Mouse (Mus musculus) liver, postnatal 0 days (tissue): ENCODE data around the gene Accs. TPM values are rescaled to one million over a fixed set of nuclear protein-coding genes. Genes with fewer than 3 reads are reported as not detected.

Experiments
- ATAC-seq: fragments of 200-750 bp; cut with Nextera tagmentation; 2 replicates; pipeline ENCODE4 v1.8.0; 2017; ENCODE audit warnings: mild to moderate bottlenecking, moderate library complexity
- DNase-seq: peaks from one replicate; pipeline ENCODE4 v3.0.0-alpha.2; 2016
- H3K27ac ChIP-seq: fragments of 300-500 bp; sonication (generic); 2 replicates; pipeline ENCODE4 v1.5.1; 2014; ENCODE audit warnings: antibody characterized with exemption, moderate library complexity, mild to moderate bottlenecking, low read depth
- H3K27me3 ChIP-seq: fragments of 300-500 bp; sonication (generic); 2 replicates; pipeline ENCODE4 v1.6.1; 2014; ENCODE audit warnings: low read length, control low read depth, mixed read lengths; ENCODE audit not compliant: insufficient read depth
- H3K36me3 ChIP-seq: fragments of 300-500 bp; sonication (generic); replicated peaks from 2 replicates; pipeline ENCODE4 v1.6.1; 2014; ENCODE audit warnings: mild to moderate bottlenecking, control low read depth, low read length, moderate library complexity, mixed read lengths; ENCODE audit not compliant: insufficient read depth
- H3K4me1 ChIP-seq: fragments of 300-500 bp; sonication (generic); 2 replicates; pipeline ENCODE4 v1.6.1; 2014; ENCODE audit warnings: antibody characterized with exemption, mild to moderate bottlenecking, control low read depth; ENCODE audit not compliant: insufficient read depth
- H3K4me2 ChIP-seq: fragments of 300-500 bp; sonication (generic); 2 replicates; pipeline ENCODE4 v1.6.1; 2014; ENCODE audit warnings: low read depth, mild to moderate bottlenecking, low read length, moderate library complexity, mixed read lengths
- H3K4me3 ChIP-seq: fragments of 300-500 bp; sonication (generic); 2 replicates; pipeline ENCODE4 v1.5.1; 2014; ENCODE audit warnings: low read depth, low read length
- H3K9ac ChIP-seq: fragments of 300-500 bp; sonication (generic); replicated peaks from 2 replicates; pipeline ENCODE4 v1.6.1; 2014; ENCODE audit warnings: mild to moderate bottlenecking, moderate library complexity
- H3K9me3 ChIP-seq: fragments of 300-500 bp; sonication (generic); 2 replicates; pipeline ENCODE4 v1.6.1; 2016; ENCODE audit warnings: mild to moderate bottlenecking, control low read depth, low read length, mixed read lengths
- CTCF ChIP-seq: sonication (generic); IDR thresholded peaks from 2 replicates; pipeline ENCODE4 v1.5.1; 2016; ENCODE audit warnings: antibody characterized with exemption, low read depth
- EP300 ChIP-seq: IDR thresholded peaks from 2 replicates; pipeline ENCODE4 v1.6.1; 2016; ENCODE audit warnings: antibody characterized with exemption, low read depth, mild to moderate bottlenecking
- WGBS: fragments of 180-500 bp; shearing (Covaris S2); extraction: QIAGEN DNeasy Blood & Tissue Kit; methylation state at CpG from one replicate; pipeline ENCODE4 v1.1.7; 2014; ENCODE audit not compliant: insufficient replicate concordance; 5-methylcytosine and 5-hydroxymethylcytosine counted together
- polyA plus RNA-seq: library from polyadenylated mRNA; unstranded; fragments of >200 nt; fragmentation: Nextera tagmentation; extraction: Ambion mirVana; gene quantifications from 2 replicates; pipeline ENCODE4 v1.2.1, GENCODE M21; 2015

The Accs gene
- polyA plus RNA-seq, 1 experiment from 2014 or later = 1.6 TPM

- Histone ChIP-seq H3K4me2 (no peak overlapping the region), H3K4me3 (no peak overlapping the region), H3K4me1 (peaks cover 2% of the 10 kb centered on the region; the same call in 1 of the 2 replicates), H3K36me3 (peaks cover 25% of the 10 kb centered on the region; the same call in 1 of the 2 replicates), H3K27me3 (no peaks in the 10 kb centered on the region), H3K9me3 (no peaks in the 10 kb centered on the region), H3K27ac (no peak overlapping the region), H3K9ac (no peak overlapping the region)
- DNase-seq (no peak), ATAC-seq (no peak)
- 80% methylated on average over 19 of the region's 19 CpGs for WGBS
- TF ChIP-seq CTCF = peak; percentile 14; the same call in 1 of the 2 replicates
- no peak for TF ChIP-seq EP300
Measured at GRCm38 (mm10) chr2:93797162-93797795, 52.5 kb downstream of the Accs start.

- no peaks in the 10 kb centered on the region for H3K27me3 ChIP-seq
- ATAC-seq (no peak), DNase-seq (no peak)
- H3K36me3 ChIP-seq = peaks cover 20% of the 10 kb centered on the region; the same call in 1 of the 2 replicates
- H3K27ac ChIP-seq = no peak overlapping the region
- H3K9ac ChIP-seq = no peak overlapping the region
- 80% methylated on average over 5 of the region's 5 CpGs for WGBS
- H3K4me2 ChIP-seq = no peak overlapping the region
- no peaks in the 10 kb centered on the region for H3K9me3 ChIP-seq
- peaks cover 6% of the 10 kb centered on the region; the same call in 1 of the 2 replicates for H3K4me1 ChIP-seq
- H3K4me3 ChIP-seq = no peak overlapping the region
- TF ChIP-seq CTCF (no peak), EP300 (no peak)
Measured at GRCm38 (mm10) chr2:93794375-93794774, 55.4 kb downstream of the Accs start.

GRCm38 (mm10) chr2:93791516-93792499, 57.9 kb downstream of the Accs start:
- 0 out of 2 replicates have a peak overlapping the region, but pooled peaks have one; percentile 18 for H3K4me2 ChIP-seq
- 32% methylated on average over 13 of the region's 13 CpGs for WGBS
- H3K4me1 ChIP-seq = peaks cover 6% of the 10 kb centered on the region; the same call in 1 of the 2 replicates
- H3K9ac ChIP-seq = 0 out of 2 replicates have a peak overlapping the region, but pooled peaks have one; percentile 46
- H3K9me3 ChIP-seq = no peaks in the 10 kb centered on the region
- H3K27me3 ChIP-seq = no peaks in the 10 kb centered on the region
- no peak for TF ChIP-seq CTCF
- no peak for TF ChIP-seq EP300
- DNase-seq (peak; percentile 51), ATAC-seq (peak; percentile 80)
- no peak overlapping the region for H3K4me3 ChIP-seq
- peaks cover 10% of the 10 kb centered on the region; the same call in 1 of the 2 replicates for H3K36me3 ChIP-seq
- peak overlapping the region; percentile 55 for H3K27ac ChIP-seq

- no peak overlapping the region for H3K9ac ChIP-seq
- no peak for ATAC-seq
- peak overlapping the region; percentile 55 for H3K27ac ChIP-seq
- WGBS = 80% methylated on average over 4 of the region's 4 CpGs
- TF ChIP-seq EP300 (no peak), CTCF (no peak)
- DNase-seq = no peak
- no peaks in the 10 kb centered on the region for H3K27me3 ChIP-seq
- H3K4me1 ChIP-seq = peaks cover 6% of the 10 kb centered on the region; the same call in 1 of the 2 replicates
- H3K4me2 ChIP-seq = no peak overlapping the region
- no peaks in the 10 kb centered on the region for H3K9me3 ChIP-seq
- no peak overlapping the region for H3K4me3 ChIP-seq
- H3K36me3 ChIP-seq = peaks cover 7% of the 10 kb centered on the region; the same call in 1 of the 2 replicates
Measured at GRCm38 (mm10) chr2:93790798-93791345, 58.9 kb downstream of the Accs start.

- H3K36me3 ChIP-seq = no peaks in the 10 kb centered on the region
Measured at GRCm38 (mm10) chr2:93788557-93788956, 61.2 kb downstream of the Accs start.

More at GRCm38 (mm10) chr2:93788557-93788956, 61.2 kb downstream of the Accs start:
- 79% methylated on average over 5 of the region's 5 CpGs for WGBS
- Histone ChIP-seq H3K9me3 (no peaks in the 10 kb centered on the region), H3K27me3 (no peaks in the 10 kb centered on the region), H3K9ac (no peak overlapping the region), H3K27ac (no peak overlapping the region), H3K4me2 (no peak overlapping the region), H3K4me3 (no peak overlapping the region), H3K4me1 (peaks cover 6% of the 10 kb centered on the region; the same call in 1 of the 2 replicates)
- no peak for DNase-seq
- ATAC-seq = no peak
- TF ChIP-seq EP300 (no peak), CTCF (no peak)
